Mouse (Mus musculus): ENCODE data around the gene Gucy1b2. TPM values are rescaled to one million over a fixed set of nuclear protein-coding genes. Genes with fewer than 3 reads are reported as not detected.

Gucy1b2 gene
- total and polyA plus RNA-seq, 2 experiments = not detected

DNA sequence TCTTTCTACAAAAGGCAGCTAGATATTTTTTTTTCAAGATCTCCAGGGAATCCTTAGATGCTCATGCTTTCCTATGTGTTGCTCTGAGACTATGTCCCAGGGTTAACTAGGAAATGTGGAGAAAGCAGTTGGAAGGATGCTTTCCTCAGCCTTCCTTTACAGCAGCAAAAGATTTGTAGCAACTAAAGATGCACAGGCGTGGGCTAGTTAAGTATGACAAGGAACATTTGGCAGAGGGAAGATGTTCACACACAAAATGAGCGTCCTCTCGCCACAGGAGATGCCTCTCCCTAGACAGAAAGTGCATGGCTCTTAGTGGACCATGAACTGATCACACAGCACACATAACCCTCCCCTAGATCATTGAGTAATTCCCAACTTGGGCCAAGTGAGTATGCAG lies 38.6 kb downstream of the Gucy1b2 start:
- no peaks in the 10 kb centered on the region for H3K4me1 ChIP-seq (ENCODE audit: control insufficient read depth, insufficient read depth, low read length)
- no peak for DNase-seq (ENCODE audit: extremely low read depth, low read depth, low spot score)
- H3K4me3 ChIP-seq (ENCODE audit: insufficient read depth, low read depth, low read length) = no peak overlapping the region
- no peaks in the 10 kb centered on the region for H3K27me3 ChIP-seq (ENCODE audit: control insufficient read depth, insufficient read depth, low read length)
- no peak overlapping the region for H3K9ac ChIP-seq (ENCODE audit: low read depth, low read length)
- H3K36me3 ChIP-seq (ENCODE audit: control insufficient read depth, insufficient read depth, low read length) = no peaks in the 10 kb centered on the region
- 28% methylated on average over 3 of the region's 3 CpGs for WGBS
- TF ChIP-seq CTCF (IDR thresholded peaks at IDR 0.05; ENCODE audit: low read depth, low read length) = no peak
- no peak for TF ChIP-seq POLR2A (IDR thresholded peaks at IDR 0.05; ENCODE audit: extremely low read depth, insufficient read depth, low read length)
- H3K27ac ChIP-seq (replicated peaks; ENCODE audit: insufficient read depth, low read depth, low read length) = no peak overlapping the region
- no peaks in the 10 kb centered on the region for H3K79me2 ChIP-seq (ENCODE audit: control insufficient read depth, insufficient read depth, low read length)

DNA sequence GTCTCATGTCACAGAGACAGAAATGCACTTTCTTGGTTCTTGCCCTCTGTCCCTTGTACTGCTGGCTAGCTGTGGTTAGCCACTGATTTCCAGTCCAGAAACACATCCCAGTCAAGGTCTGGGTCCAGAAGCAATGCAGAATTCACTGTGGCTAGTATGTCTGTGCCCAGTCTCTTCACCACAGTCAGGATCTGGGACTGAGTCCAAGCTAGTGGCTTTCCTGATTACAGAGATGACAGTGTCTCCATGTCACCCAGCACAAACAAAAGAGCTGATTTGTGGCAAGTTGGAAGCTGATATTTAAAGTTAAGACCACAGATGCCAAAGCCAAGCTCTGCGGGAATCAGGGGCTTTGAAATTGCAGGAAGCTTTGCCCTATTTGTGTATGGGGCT lies 39.4 kb downstream of the Gucy1b2 start:
- no peaks in the 10 kb centered on the region for H3K36me3 ChIP-seq (ENCODE audit: control insufficient read depth, insufficient read depth, low read length)
- no peaks in the 10 kb centered on the region for H3K4me1 ChIP-seq (ENCODE audit: control insufficient read depth, insufficient read depth, low read length)
- TF ChIP-seq CTCF (IDR thresholded peaks at IDR 0.05; ENCODE audit: low read depth, low read length) = no peak
- no peak for TF ChIP-seq POLR2A (IDR thresholded peaks at IDR 0.05; ENCODE audit: extremely low read depth, insufficient read depth, low read length)
- H3K4me3 ChIP-seq (ENCODE audit: insufficient read depth, low read depth, low read length) = no peak overlapping the region
- H3K9ac ChIP-seq (ENCODE audit: low read depth, low read length) = no peak overlapping the region
- no peaks in the 10 kb centered on the region for H3K27me3 ChIP-seq (ENCODE audit: control insufficient read depth, insufficient read depth, low read length)
- no peak overlapping the region for H3K27ac ChIP-seq (replicated peaks; ENCODE audit: insufficient read depth, low read depth, low read length)
- WGBS = 6% methylated on average over 1 of the region's 1 CpGs
- no peaks in the 10 kb centered on the region for H3K79me2 ChIP-seq (ENCODE audit: control insufficient read depth, insufficient read depth, low read length)
- peak; percentile 12 for DNase-seq (ENCODE audit: extremely low read depth, low read depth, low spot score)

- Histone ChIP-seq H3K79me2 (ENCODE audit: control insufficient read depth, insufficient read depth, low read length) (no peaks in the 10 kb centered on the region), H3K27ac (replicated peaks; ENCODE audit: insufficient read depth, low read depth, low read length) (no peak overlapping the region), H3K4me3 (ENCODE audit: insufficient read depth, low read depth, low read length) (no peak overlapping the region), H3K27me3 (ENCODE audit: control insufficient read depth, insufficient read depth, low read length) (no peaks in the 10 kb centered on the region), H3K4me1 (ENCODE audit: control insufficient read depth, insufficient read depth, low read length) (no peaks in the 10 kb centered on the region), H3K36me3 (ENCODE audit: control insufficient read depth, insufficient read depth, low read length) (no peaks in the 10 kb centered on the region), H3K9ac (ENCODE audit: low read depth, low read length) (no peak overlapping the region)
- WGBS = 87% methylated on average over 7 of the region's 7 CpGs
- TF ChIP-seq POLR2A (IDR thresholded peaks at IDR 0.05; ENCODE audit: extremely low read depth, insufficient read depth, low read length) (no peak), CTCF (IDR thresholded peaks at IDR 0.05; ENCODE audit: low read depth, low read length) (no peak)
- DNase-seq (ENCODE audit: extremely low read depth, low read depth, low spot score) = no peak
Measured at GRCm38 (mm10) chr14:62416007-62416741, 39.9 kb downstream of the Gucy1b2 start.

GRCm38 (mm10) chr14:62395346-62395745 lies 60.7 kb downstream of the Gucy1b2 start:
- no peak overlapping the region for H3K4me3 ChIP-seq (ENCODE audit: insufficient read depth, low read depth, low read length)
- H3K27me3 ChIP-seq (ENCODE audit: control insufficient read depth, insufficient read depth, low read length) = no peaks in the 10 kb centered on the region
- H3K9ac ChIP-seq (ENCODE audit: low read depth, low read length) = no peak overlapping the region
- H3K4me1 ChIP-seq (ENCODE audit: control insufficient read depth, insufficient read depth, low read length) = peaks cover 9% of the 10 kb centered on the region
- 82% methylated on average over 2 of the region's 2 CpGs for WGBS
- no peak overlapping the region for H3K27ac ChIP-seq (replicated peaks; ENCODE audit: insufficient read depth, low read depth, low read length)
- no peak for DNase-seq (ENCODE audit: extremely low read depth, low read depth, low spot score)
- no peaks in the 10 kb centered on the region for H3K36me3 ChIP-seq (ENCODE audit: control insufficient read depth, insufficient read depth, low read length)
- TF ChIP-seq CTCF (IDR thresholded peaks at IDR 0.05; ENCODE audit: low read depth, low read length) (no peak), POLR2A (IDR thresholded peaks at IDR 0.05; ENCODE audit: extremely low read depth, insufficient read depth, low read length) (no peak)
- no peaks in the 10 kb centered on the region for H3K79me2 ChIP-seq (ENCODE audit: control insufficient read depth, insufficient read depth, low read length)

DNA sequence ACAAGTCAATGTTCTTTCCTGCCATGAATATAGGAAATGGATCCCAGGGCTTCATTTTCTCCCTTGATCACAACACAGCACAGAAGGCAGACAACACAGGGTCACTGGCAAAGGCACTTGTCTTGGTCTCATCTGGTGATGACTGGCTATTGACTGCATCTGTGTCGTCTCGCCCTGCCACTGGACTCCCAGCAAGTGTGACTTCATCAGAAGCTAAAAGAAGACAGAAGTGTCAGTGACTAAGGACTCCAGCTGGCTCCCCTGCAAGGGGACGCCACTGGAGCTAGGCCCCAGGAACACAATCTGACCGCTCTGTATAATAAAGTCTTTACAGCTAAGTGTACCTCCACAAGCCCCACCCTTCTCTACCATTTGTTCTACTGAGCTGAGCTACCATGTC lies 63.3 kb downstream of the Gucy1b2 start:
- Histone ChIP-seq H3K79me2 (ENCODE audit: control insufficient read depth, insufficient read depth, low read length) (no peaks in the 10 kb centered on the region), H3K27me3 (ENCODE audit: control insufficient read depth, insufficient read depth, low read length) (no peaks in the 10 kb centered on the region), H3K4me1 (ENCODE audit: control insufficient read depth, insufficient read depth, low read length) (peaks cover 7% of the 10 kb centered on the region), H3K4me3 (ENCODE audit: insufficient read depth, low read depth, low read length) (no peak overlapping the region), H3K27ac (replicated peaks; ENCODE audit: insufficient read depth, low read depth, low read length) (no peak overlapping the region), H3K9ac (ENCODE audit: low read depth, low read length) (no peak overlapping the region), H3K36me3 (ENCODE audit: control insufficient read depth, insufficient read depth, low read length) (no peaks in the 10 kb centered on the region)
- WGBS = 90% methylated on average over 4 of the region's 4 CpGs
- TF ChIP-seq CTCF (IDR thresholded peaks at IDR 0.05; ENCODE audit: low read depth, low read length) (no peak), POLR2A (IDR thresholded peaks at IDR 0.05; ENCODE audit: extremely low read depth, insufficient read depth, low read length) (no peak)
- DNase-seq (ENCODE audit: extremely low read depth, low read depth, low spot score) = no peak

Data from liver, adult 2 months (tissue).